Mouse (Mus musculus): ENCODE measurements around the gene Lsm10.
"Not testable (repeated sequence)": the region's sequence is repeated elsewhere in the genome, so short reads cannot be mapped to it uniquely, and the experiment has no call there.

GRCm38 (mm10) chr4:126095622-126096430 lies 597 bp upstream of the Lsm10 start:
- TF ChIP-seq CTCF, EP300 (IDR thresholded peaks at IDR 0.05; ENCODE audit: low read depth): not testable (repeated sequence)
